Mouse (Mus musculus) ES-E14 (cell line): Measurements from ENCODE around the gene Cyld.

Experiments
- CHD2 ChIP-seq: IDR thresholded peaks from 2 replicates; pipeline ENCODE4 v1.6.1; 2014; ENCODE audit warnings: mild to moderate bottlenecking, low read depth, low read length, inconsistent platforms
- HCFC1 ChIP-seq: IDR thresholded peaks from 2 replicates; pipeline ENCODE4 v1.6.1; 2012; ENCODE audit warnings: low read length, inconsistent platforms, borderline replicate concordance; ENCODE audit not compliant: insufficient read depth
- MAFK ChIP-seq: IDR thresholded peaks from 2 replicates; pipeline ENCODE4 v1.6.1; 2014; ENCODE audit warnings: mild to moderate bottlenecking, low read depth, low read length, inconsistent platforms; ENCODE audit not compliant: insufficient read depth
- ZC3H11A ChIP-seq: IDR thresholded peaks from 2 replicates; pipeline ENCODE4 v1.6.1; 2012; ENCODE audit warnings: low read depth, mild to moderate bottlenecking, inconsistent platforms, low read length, borderline replicate concordance
- ZNF384 ChIP-seq: IDR thresholded peaks from 2 replicates; pipeline ENCODE4 v1.6.1; 2012; ENCODE audit warnings: low read depth, low read length, inconsistent platforms

- TF ChIP-seq ZC3H11A (no peak), HCFC1 (no peak), CHD2 (no peak), ZNF384 (no peak), MAFK (no peak)
Measured at GRCm38 (mm10) chr8:88648322-88648721, 48.5 kb upstream of the Cyld start.
